Mouse (Mus musculus): ENCODE results near the gene Ulk4.

GRCm38 (mm10) chr9:121044471-121045206 is 232.4 kb downstream of the Ulk4 start:
- TF ChIP-seq CTCF (IDR thresholded peaks at IDR 0.05; ENCODE audit: insufficient read depth, low read length) = no peak
- no peak for TF ChIP-seq POLR2A (IDR thresholded peaks at IDR 0.05; ENCODE audit: borderline replicate concordance, extremely low read depth, low read depth, low read length)

Data from lung, adult 2 months (tissue).